30 mouse cellular contexts compared by ENCODE assay signal in genomic region chr6:55506519-55506918, GRCm38 (mm10). TPM values are rescaled to one million over a fixed set of nuclear protein-coding genes. Genes with fewer than 3 reads are reported as not detected.
DNase-seq lines count a peak whose midpoint lies in the region; ATAC-seq lines count a peak whose summit lies in the region.
"Had no signal": no experiment of that assay in that cellular context is flagged by ENCODE, and none has a peak within 500 bp of the region (broad histone marks: within the 10 kb centered on the region; RNA-seq: fewer than 3 reads in every experiment).

No protein-coding gene starts in this region.

- H3K36me3 ChIP-seq in limb, embryonic 11.5 days (ENCODE audit: control insufficient read depth, insufficient read depth, low read length), result no peaks in the 10 kb centered on the region
- H3K36me3 ChIP-seq: embryonic facial prominence, embryonic 13.5 days; forebrain, embryonic 10.5 days; heart, embryonic 13.5 days; kidney, embryonic 15.5 days; limb, embryonic 12.5 days; liver, embryonic 15.5 days; lung, embryonic 15.5 days; neural tube, embryonic 12.5 days had no signal

- H3K27ac ChIP-seq in limb, embryonic 11.5 days (replicated peaks; ENCODE audit: low read depth, low read length), result no peak overlapping the region
- H3K27ac ChIP-seq: embryonic facial prominence, embryonic 13.5 days; forebrain, embryonic 10.5 days; heart, embryonic 13.5 days; hindbrain, embryonic 14.5 days; kidney, embryonic 15.5 days; limb, embryonic 12.5 days; liver, embryonic 15.5 days; lung, embryonic 15.5 days; neural tube, embryonic 12.5 days had no signal

- H3K9ac ChIP-seq in limb, embryonic 11.5 days (ENCODE audit: low read length), result no peak overlapping the region
- H3K9ac ChIP-seq: embryonic facial prominence, embryonic 13.5 days; forebrain, postnatal 0 days; heart, embryonic 13.5 days; hindbrain, embryonic 14.5 days; kidney, embryonic 15.5 days; limb, embryonic 12.5 days; liver, embryonic 15.5 days; lung, embryonic 15.5 days; neural tube, embryonic 12.5 days had no signal

- no peaks in the 10 kb centered on the region for H3K4me1 ChIP-seq in limb, embryonic 11.5 days (ENCODE audit: control insufficient read depth, insufficient read depth, low read length)
- H3K4me1 ChIP-seq: forebrain, embryonic 10.5 days; limb, embryonic 12.5 days; liver, embryonic 15.5 days; neural tube, embryonic 12.5 days had no signal

- H3K27me3 ChIP-seq in limb, embryonic 11.5 days (ENCODE audit: control insufficient read depth, insufficient read depth, low read length), result no peaks in the 10 kb centered on the region
- H3K27me3 ChIP-seq: embryonic facial prominence, embryonic 13.5 days; kidney, embryonic 15.5 days; limb, embryonic 12.5 days; liver, embryonic 15.5 days; lung, embryonic 15.5 days; neural tube, embryonic 12.5 days had no signal

- peak; percentile 72 for DNase-seq in heart, adult 11 months
- DNase-seq in heart, adult 18-20 months, result no peak
- peak; percentile 40 for DNase-seq in NIH3T3 (ENCODE audit: low read depth)
- peak; percentile 41 for DNase-seq in embryo, embryonic 11 days
- peak; percentile 52 for DNase-seq in limb, embryonic 11.5 days (ENCODE audit: low spot score)
- DNase-seq in frontal cortex, postnatal 25 days (ENCODE audit: low spot score in 2 of 2), result no peak
- no peak for DNase-seq in right cerebral cortex, postnatal 14 days
- DNase-seq: adrenal gland, adult 8-10 months; cerebellum, adult 11 months; cerebellum, adult 9-11 months; forebrain, postnatal 0 days; gastrocnemius, postnatal 36 days; heart, postnatal 10 days; kidney, adult 18-20 months; kidney, postnatal 36 days; layer of hippocampus, postnatal 36 days; right cerebral cortex, adult 18-20 months had no signal

- no peak overlapping the region for H3K4me3 ChIP-seq in limb, embryonic 11.5 days (ENCODE audit: low read depth, low read length)
- H3K4me3 ChIP-seq: embryonic facial prominence, embryonic 13.5 days; forebrain, embryonic 10.5 days; heart, embryonic 13.5 days; kidney, embryonic 15.5 days; limb, embryonic 12.5 days; liver, embryonic 15.5 days; lung, embryonic 15.5 days; neural tube, embryonic 12.5 days had no signal

- no peak overlapping the region for H3K4me2 ChIP-seq in limb, embryonic 11.5 days (ENCODE audit: low read depth, severe bottlenecking)
- H3K4me2 ChIP-seq: embryonic facial prominence, embryonic 13.5 days; heart, embryonic 13.5 days; hindbrain, embryonic 14.5 days; kidney, embryonic 15.5 days; limb, embryonic 12.5 days; liver, embryonic 15.5 days; lung, embryonic 15.5 days; midbrain, embryonic 11.5 days; neural tube, embryonic 12.5 days had no signal

- no peak for ATAC-seq in limb, embryonic 11.5 days (ENCODE audit: insufficient number of reproducible peaks, low FRiP score, low TSS enrichment, low read depth)
- ATAC-seq: CD4-positive, CD25-positive, alpha-beta regulatory T cell, adult 4 months; forebrain, postnatal 0 days; midbrain, embryonic 16.5 days had no signal

- WGBS in limb, embryonic 11.5 days, result 88% methylated on average over 4 of the region's 4 CpGs

- H3K9me3 ChIP-seq in limb, embryonic 11.5 days (ENCODE audit: control insufficient read depth, low read length), result no peaks in the 10 kb centered on the region
- H3K9me3 ChIP-seq: embryonic facial prominence, embryonic 13.5 days; forebrain, embryonic 10.5 days; heart, embryonic 13.5 days; kidney, embryonic 15.5 days; limb, embryonic 12.5 days; liver, embryonic 15.5 days; lung, embryonic 15.5 days; neural tube, embryonic 12.5 days had no signal

RNA-seq across cellular contexts. Expression of gene Adcyap1r1, which starts 54.7 kb away (rescaled TPM):
- 1 to 10 TPM; 4.9 to 6.1 TPM for total RNA-seq in heart, adult 18-20 months (2021)
- 0.48 and 0.82 TPM in 2 replicates for polyA plus RNA-seq in limb, embryonic 11.5 days (2014; fragmentation: Nextera tagmentation; extraction: Ambion mirVana)
- total RNA-seq: hematopoietic stem cell, adult 5-6 weeks had no signal
- polyA plus RNA-seq: CD4-positive, CD25-positive, alpha-beta regulatory T cell, adult 4 months had no signal

Comparison
In these comparisons a context has a peak if more than half of its experiments do, and no peak if none do; other contexts are left out.
1. DNase-seq: peak in heart, adult 11 months (single experiment), NIH3T3 (single experiment), embryo, embryonic 11 days (single experiment) and limb, embryonic 11.5 days (single experiment); none in heart, adult 18-20 months (0 of 2), frontal cortex, postnatal 25 days (0 of 2) and right cerebral cortex, postnatal 14 days (single experiment).